In genomic region chr1:89308788-89309187, GRCm38 (mm10) we compare ENCODE assay signal across 10 mouse cellular contexts.
DNase-seq lines count a peak whose midpoint lies in the region; ATAC-seq and TF ChIP-seq lines count a peak whose summit lies in the region.
"Had no signal": no experiment of that assay in that cellular context is flagged by ENCODE, and none has a peak within 500 bp of the region (broad histone marks: within the 10 kb centered on the region; RNA-seq: fewer than 3 reads in every experiment).

No protein-coding gene starts in this region.

- intact Hi-C loops in left cerebral cortex, postnatal 14 days (cut with DNase I), result no loop called here
- intact Hi-C loops in left cerebral cortex, postnatal 36 days (cut with DNase I), result loop anchor here (10.0 kb wide), 1 partner anchor 146 kb away; the partner anchor contains the start of gene Agap1

- H3K4me1 ChIP-seq in heart, embryonic 15.5 days (replicated peaks), result 0 out of 2 replicates have a peak, but pooled peaks cover 5% of the 10 kb centered on the region
- peaks cover 6% of the 10 kb centered on the region for H3K4me1 ChIP-seq in limb, embryonic 10.5 days
- H3K4me1 ChIP-seq in small intestine, adult 2 months (ENCODE audit: control insufficient read depth, insufficient read depth, insufficient read length, low read length), result no peaks in the 10 kb centered on the region

- DNase-seq in left cerebral cortex, postnatal 14 days (ENCODE audit: low spot score in 2 of 2), result peak; percentile 15 to 18
- DNase-seq in left cerebral cortex, postnatal 36 days (ENCODE audit: low spot score in 2 of 2), result no peak
- peak; percentile 77 for DNase-seq in cerebellum, adult 11-12 months
- no peak for DNase-seq in limb, embryonic 10.5 days (ENCODE audit: low spot score)
- no peak for DNase-seq in urinary bladder, adult 2 months (ENCODE audit: low spot score)

- peak overlapping the region; percentile 31 for H3K4me2 ChIP-seq in heart, embryonic 15.5 days

- H3K4me3 ChIP-seq in heart, embryonic 15.5 days, result no peak overlapping the region
- H3K4me3 ChIP-seq in limb, embryonic 10.5 days, result no peak overlapping the region
- H3K4me3 ChIP-seq in small intestine, adult 2 months (ENCODE audit: low read depth, low read length), result 0 out of 2 replicates have a peak overlapping the region, but pooled peaks have one; percentile 11

- ATAC-seq in heart, embryonic 15.5 days (replicated peaks; ENCODE audit: insufficient number of reproducible peaks, insufficient read depth, low FRiP score, low read depth), result no peak
- ATAC-seq in erythroblast, adult 5-6 weeks (replicated peaks; ENCODE audit: low FRiP score, poor library complexity, severe bottlenecking), result no peak
- ATAC-seq: Patski had no signal

- no peak for TF ChIP-seq POLR2A in small intestine, adult 2 months (IDR thresholded peaks at IDR 0.05; ENCODE audit: low read depth, low read length)

- H3K9me3 ChIP-seq in heart, embryonic 15.5 days (replicated peaks), result no peaks in the 10 kb centered on the region
- H3K9me3 ChIP-seq in limb, embryonic 10.5 days (replicated peaks), result no peaks in the 10 kb centered on the region

- no peaks in the 10 kb centered on the region for H3K36me3 ChIP-seq in heart, embryonic 15.5 days
- no peaks in the 10 kb centered on the region for H3K36me3 ChIP-seq in limb, embryonic 10.5 days
- no peaks in the 10 kb centered on the region for H3K36me3 ChIP-seq in small intestine, adult 2 months (ENCODE audit: control insufficient read depth, insufficient read depth, low read length)

- H3K27me3 ChIP-seq in heart, embryonic 15.5 days, result peaks cover 9% of the 10 kb centered on the region; the same call in 1 of the 2 replicates
- no peaks in the 10 kb centered on the region for H3K27me3 ChIP-seq in limb, embryonic 10.5 days (ENCODE audit: low read depth, poor library complexity, severe bottlenecking)
- H3K27me3 ChIP-seq in small intestine, adult 2 months (ENCODE audit: control insufficient read depth, insufficient read depth, low read length), result 0 out of 2 replicates have a peak, but pooled peaks cover 6% of the 10 kb centered on the region
- H3K27me3 ChIP-seq: Patski had no signal

- H3K27ac ChIP-seq in heart, embryonic 15.5 days, result no peak overlapping the region
- 0 out of 2 replicates have a peak overlapping the region, but pooled peaks have one; percentile 20 for H3K27ac ChIP-seq in limb, embryonic 10.5 days
- no peak overlapping the region for H3K27ac ChIP-seq in small intestine, adult 2 months (ENCODE audit: insufficient read depth, low read depth, low read length)
- H3K27ac ChIP-seq: macrophage had no signal

- H3K9ac ChIP-seq in heart, embryonic 15.5 days, result no peak overlapping the region

- TF ChIP-seq CTCF in small intestine, adult 2 months (IDR thresholded peaks at IDR 0.05; ENCODE audit: extremely low read depth, insufficient read length, insufficient replicate concordance, low read depth, low read length), result no peak

- 52% methylated on average over 13 of the region's 13 CpGs for WGBS in heart, embryonic 15.5 days
- 82% methylated on average over 13 of the region's 13 CpGs for WGBS in limb, embryonic 10.5 days
- 32% methylated on average over 13 of the region's 13 CpGs for WGBS in small intestine, adult 2 months

Comparison
In these comparisons a context has a peak if more than half of its experiments do, and no peak if none do; other contexts are left out.
1. DNase-seq: peak in left cerebral cortex, postnatal 14 days (2 of 2) and cerebellum, adult 11-12 months (single experiment); none in left cerebral cortex, postnatal 36 days (0 of 2), limb, embryonic 10.5 days (single experiment) and urinary bladder, adult 2 months (single experiment).